Mouse (Mus musculus) heart, embryonic 11.5 days (tissue): ENCODE measurements around the gene Fyb. TPM values are rescaled to one million over a fixed set of nuclear protein-coding genes. Genes with fewer than 3 reads are reported as not detected.

Experiments used
- ATAC-seq: fragments of 200-750 bp; cut with Nextera tagmentation; replicated peaks from 2 replicates; pipeline ENCODE4 v1.8.0; 2017; ENCODE audit warnings: moderate library complexity; ENCODE audit not compliant: insufficient number of reproducible peaks, low FRiP score, low TSS enrichment
- H3K27ac ChIP-seq: fragments of 300-500 bp; sonication (generic); 2 replicates; pipeline ENCODE4 v1.5.1; 2014; ENCODE audit warnings: mild to moderate bottlenecking, low read depth, low read length
- H3K27me3 ChIP-seq: fragments of 300-500 bp; sonication (generic); 2 replicates; pipeline ENCODE4 v1.6.1; 2014; ENCODE audit warnings: mild to moderate bottlenecking, low read length, mixed read lengths; ENCODE audit not compliant: control insufficient read depth, insufficient read depth
- H3K36me3 ChIP-seq: fragments of 300-500 bp; sonication (generic); 2 replicates; pipeline ENCODE4 v1.6.1; 2014; ENCODE audit warnings: mild to moderate bottlenecking, low read length, moderate library complexity, mixed read lengths; ENCODE audit not compliant: control insufficient read depth, insufficient read depth
- H3K4me1 ChIP-seq: fragments of 300-500 bp; sonication (generic); 2 replicates; pipeline ENCODE4 v1.6.1; 2014; ENCODE audit warnings: low read length; ENCODE audit not compliant: control insufficient read depth, insufficient read depth
- H3K4me2 ChIP-seq: fragments of 300-500 bp; sonication (generic); 2 replicates; pipeline ENCODE4 v1.6.1; 2014; ENCODE audit warnings: mild to moderate bottlenecking, moderate library complexity
- H3K4me3 ChIP-seq: fragments of 300-500 bp; sonication (generic); 2 replicates; pipeline ENCODE4 v1.5.1; 2014; ENCODE audit warnings: low read depth, low read length
- H3K9ac ChIP-seq: fragments of 300-500 bp; sonication (generic); 2 replicates; pipeline ENCODE4 v1.6.1; 2014; ENCODE audit warnings: mild to moderate bottlenecking, low read depth, low read length, moderate library complexity
- H3K9me3 ChIP-seq: fragments of 300-500 bp; sonication (generic); replicated peaks from 2 replicates; pipeline ENCODE4 v1.6.1; 2016; ENCODE audit warnings: low read length; ENCODE audit not compliant: control insufficient read depth
- WGBS: fragments of 180-500 bp; shearing (Covaris S2); extraction: QIAGEN DNeasy Blood & Tissue Kit; methylation state at CpG from one replicate; pipeline ENCODE4 v1.1.7; 2014; ENCODE audit not compliant: insufficient replicate concordance; 5-methylcytosine and 5-hydroxymethylcytosine counted together
- polyA plus RNA-seq: library from polyadenylated mRNA; unstranded; fragments of >200 nt; fragmentation: Nextera tagmentation; extraction: Ambion mirVana; gene quantifications from 2 replicates; pipeline ENCODE4 v1.2.1, GENCODE M21; 2014

The Fyb gene
- polyA plus RNA-seq, 1 experiment from 2014 or later, result 4.6 TPM

DNA sequence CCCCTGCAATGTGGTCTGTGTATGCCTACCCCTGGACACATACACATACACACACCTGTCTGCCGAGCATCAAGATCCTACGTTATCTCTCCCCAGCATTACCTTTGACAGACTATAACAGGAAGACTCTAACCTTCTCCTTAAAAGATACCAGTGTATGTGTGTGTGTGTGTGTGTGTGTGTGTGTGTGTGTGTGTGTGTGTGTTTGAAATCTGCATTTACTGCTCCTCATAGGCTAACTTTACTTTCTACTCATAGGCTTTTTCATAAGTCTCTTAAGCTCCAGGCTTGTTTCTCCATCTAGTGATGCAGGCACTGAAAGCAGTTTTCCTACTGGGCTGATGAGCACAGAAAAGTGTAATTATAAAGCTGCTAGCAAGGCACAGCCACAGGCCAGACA is 2.1 kb downstream of the Fyb start:
- ATAC-seq, result no peak
- 86% methylated on average over 2 of the region's 2 CpGs for WGBS
- H3K4me3 ChIP-seq, result no peak overlapping the region
- no peaks in the 10 kb centered on the region for H3K36me3 ChIP-seq
- no peaks in the 10 kb centered on the region for H3K4me1 ChIP-seq
- no peaks in the 10 kb centered on the region for H3K27me3 ChIP-seq
- no peak overlapping the region for H3K9ac ChIP-seq
- no peaks in the 10 kb centered on the region for H3K9me3 ChIP-seq
- H3K4me2 ChIP-seq, result no peak overlapping the region
- no peak overlapping the region for H3K27ac ChIP-seq

DNA sequence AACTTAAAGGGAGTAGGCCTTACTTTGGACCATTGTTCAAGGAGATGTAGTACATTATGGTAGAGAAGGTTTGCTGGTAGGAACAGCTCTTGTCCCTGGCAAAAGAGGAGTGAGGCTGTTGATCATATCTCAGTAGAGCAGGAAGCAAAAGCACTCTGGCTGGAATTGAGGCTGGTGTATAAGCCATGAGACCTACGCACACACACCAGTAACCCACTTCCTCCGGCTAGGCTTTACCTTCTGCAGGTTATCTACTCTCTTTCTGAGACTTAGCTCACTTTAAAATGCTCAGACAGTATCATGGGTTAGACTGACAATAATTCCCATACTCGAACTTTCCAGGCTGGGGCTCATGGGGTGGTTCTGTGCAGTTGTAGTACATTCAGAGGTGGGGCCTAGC is 2.7 kb downstream of the Fyb start:
- Histone ChIP-seq H3K36me3 (no peaks in the 10 kb centered on the region), H3K4me3 (no peak overlapping the region), H3K9ac (no peak overlapping the region), H3K27ac (no peak overlapping the region), H3K4me1 (no peaks in the 10 kb centered on the region), H3K4me2 (no peak overlapping the region), H3K9me3 (no peaks in the 10 kb centered on the region), H3K27me3 (no peaks in the 10 kb centered on the region)
- ATAC-seq, result no peak
- WGBS, result 78% methylated on average over 3 of the region's 3 CpGs

DNA sequence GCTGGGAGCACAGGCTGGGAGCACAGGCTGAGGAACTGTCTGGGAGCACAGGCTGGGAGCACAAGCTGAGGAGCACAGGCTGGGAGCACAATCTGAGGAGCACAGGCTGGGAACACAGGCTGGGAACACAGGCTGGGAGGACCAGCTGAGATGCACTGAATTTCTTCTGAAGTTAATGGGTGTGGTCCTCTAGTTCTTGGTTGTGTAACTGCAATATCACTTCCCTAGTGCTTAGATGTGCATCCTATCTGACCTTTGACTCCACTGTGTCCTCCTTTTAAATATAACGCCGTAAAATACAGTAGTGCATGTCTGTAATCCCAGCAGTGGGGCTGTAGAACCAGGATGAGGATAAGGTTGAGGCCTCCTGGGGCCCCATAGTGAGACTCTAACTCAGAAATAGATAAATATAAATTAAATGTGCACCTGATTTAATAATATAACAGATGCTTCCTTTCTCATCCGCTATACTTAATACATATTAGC is 11.2 kb downstream of the Fyb start:
- 85% methylated on average over 3 of the region's 3 CpGs for WGBS
- Histone ChIP-seq H3K4me2 (no peak overlapping the region), H3K9ac (no peak overlapping the region), H3K36me3 (no peaks in the 10 kb centered on the region), H3K9me3 (no peaks in the 10 kb centered on the region), H3K27ac (no peak overlapping the region), H3K4me1 (no peaks in the 10 kb centered on the region), H3K27me3 (no peaks in the 10 kb centered on the region), H3K4me3 (no peak overlapping the region)
- no peak for ATAC-seq

DNA sequence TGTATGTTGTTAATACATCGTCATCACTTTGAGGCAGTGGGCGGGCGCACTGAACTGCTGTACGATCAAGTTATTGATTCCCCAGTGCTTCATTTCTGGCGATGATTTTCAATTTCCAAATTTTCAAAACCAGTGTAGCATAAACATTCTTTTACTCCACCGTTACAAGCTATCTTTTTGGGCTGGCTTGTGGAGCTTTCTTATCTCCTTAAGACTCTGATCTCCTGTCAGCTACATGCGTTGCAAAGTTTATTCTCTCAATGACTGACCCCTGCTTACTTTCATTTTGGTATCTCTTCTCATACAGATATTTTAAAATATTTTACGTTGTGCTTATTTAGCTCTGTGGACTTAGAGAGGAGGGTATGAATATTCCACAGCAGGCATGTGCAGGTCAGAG is 11.9 kb downstream of the Fyb start:
- no peaks in the 10 kb centered on the region for H3K4me1 ChIP-seq
- no peak for ATAC-seq
- no peak overlapping the region for H3K9ac ChIP-seq
- no peak overlapping the region for H3K4me3 ChIP-seq
- H3K4me2 ChIP-seq, result no peak overlapping the region
- H3K36me3 ChIP-seq, result no peaks in the 10 kb centered on the region
- no peak overlapping the region for H3K27ac ChIP-seq
- no peaks in the 10 kb centered on the region for H3K27me3 ChIP-seq
- H3K9me3 ChIP-seq, result no peaks in the 10 kb centered on the region
- 69% methylated on average over 8 of the region's 8 CpGs for WGBS

GRCm38 (mm10) chr15:6539639-6540338 is 17.1 kb downstream of the Fyb start:
- no peaks in the 10 kb centered on the region for H3K36me3 ChIP-seq
- no peak overlapping the region for H3K4me3 ChIP-seq
- no peak overlapping the region for H3K27ac ChIP-seq
- no peaks in the 10 kb centered on the region for H3K4me1 ChIP-seq
- no peak overlapping the region for H3K4me2 ChIP-seq
- H3K9me3 ChIP-seq, result no peaks in the 10 kb centered on the region
- ATAC-seq, result no peak
- no peak overlapping the region for H3K9ac ChIP-seq
- 55% methylated on average over 7 of the region's 7 CpGs for WGBS
- H3K27me3 ChIP-seq, result no peaks in the 10 kb centered on the region

- 81% methylated on average over 4 of the region's 4 CpGs for WGBS
- no peaks in the 10 kb centered on the region for H3K9me3 ChIP-seq
- ATAC-seq, result no peak
- H3K27me3 ChIP-seq, result no peaks in the 10 kb centered on the region
- no peak overlapping the region for H3K4me2 ChIP-seq
- no peak overlapping the region for H3K9ac ChIP-seq
- H3K4me1 ChIP-seq, result no peaks in the 10 kb centered on the region
- no peaks in the 10 kb centered on the region for H3K36me3 ChIP-seq
- H3K4me3 ChIP-seq, result no peak overlapping the region
- H3K27ac ChIP-seq, result no peak overlapping the region
These were observed 26.3 kb downstream of the Fyb start for GRCm38 (mm10) chr15:6548911-6549310.

DNA sequence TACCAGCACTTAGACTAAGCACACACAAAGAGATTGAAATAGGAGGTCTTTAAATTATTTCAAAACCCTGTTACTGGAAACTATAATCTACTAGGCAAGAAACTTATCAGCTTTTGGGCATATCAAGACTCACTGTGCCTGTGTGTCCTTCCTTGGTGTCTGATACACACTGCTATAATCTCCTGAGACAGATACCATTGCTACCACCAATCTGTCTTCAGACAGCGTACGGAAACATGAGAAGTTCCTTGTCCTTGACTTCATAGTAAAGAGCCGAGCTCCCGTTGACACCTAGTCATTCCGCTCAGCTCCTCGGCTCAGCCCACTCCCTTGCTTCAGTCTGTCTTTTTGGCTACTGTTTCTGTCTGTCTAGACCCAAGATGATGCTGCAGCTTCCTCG is 29.2 kb downstream of the Fyb start:
- 65% methylated on average over 7 of the region's 7 CpGs for WGBS
- no peak for ATAC-seq
- Histone ChIP-seq H3K9ac (no peak overlapping the region), H3K36me3 (no peaks in the 10 kb centered on the region), H3K27ac (no peak overlapping the region), H3K9me3 (no peaks in the 10 kb centered on the region), H3K4me1 (no peaks in the 10 kb centered on the region), H3K4me3 (no peak overlapping the region), H3K27me3 (no peaks in the 10 kb centered on the region), H3K4me2 (no peak overlapping the region)

DNA sequence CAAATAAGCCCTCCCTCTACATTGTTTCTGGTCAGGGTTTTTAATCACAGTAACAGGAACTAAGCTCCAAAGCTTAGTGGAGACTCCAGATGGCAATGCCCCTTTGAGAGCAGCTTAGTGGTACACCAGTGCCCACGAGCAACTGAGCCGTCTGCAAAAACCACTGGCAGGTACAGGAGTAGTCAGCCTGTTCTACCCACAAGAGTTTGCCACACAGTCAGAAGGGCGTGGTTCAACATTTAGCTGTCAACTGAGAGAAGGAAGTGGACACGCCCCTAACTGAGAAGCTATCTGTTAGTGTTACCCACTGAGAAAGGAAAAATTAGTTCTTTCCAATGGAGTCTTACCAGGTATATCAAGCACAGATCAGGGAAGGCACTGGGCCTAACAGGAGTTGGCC is 32.1 kb downstream of the Fyb start:
- no peak for ATAC-seq
- 83% methylated on average over 4 of the region's 4 CpGs for WGBS
- Histone ChIP-seq H3K4me3 (no peak overlapping the region), H3K27ac (no peak overlapping the region), H3K4me2 (no peak overlapping the region), H3K4me1 (no peaks in the 10 kb centered on the region), H3K9ac (no peak overlapping the region), H3K27me3 (no peaks in the 10 kb centered on the region), H3K9me3 (no peaks in the 10 kb centered on the region), H3K36me3 (no peaks in the 10 kb centered on the region)

DNA sequence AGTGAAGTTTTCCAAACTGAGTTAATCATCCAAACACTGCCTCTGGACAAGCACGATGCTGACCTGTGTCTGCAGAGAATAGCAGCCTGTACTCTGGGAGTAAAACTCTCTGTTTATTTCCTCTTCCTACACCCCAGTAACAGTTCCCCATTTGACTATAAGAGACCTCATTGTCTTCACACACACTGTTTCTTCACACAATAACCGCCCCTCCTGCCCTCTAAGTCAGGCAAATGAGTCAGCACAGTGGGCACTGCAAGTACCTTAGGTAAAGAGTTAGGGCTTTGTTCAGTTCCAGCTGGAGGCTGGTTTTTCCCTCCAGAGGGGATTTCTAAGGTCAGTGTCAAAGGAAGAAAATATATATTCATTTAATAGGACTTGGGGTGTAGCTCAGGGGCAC is 32.9 kb downstream of the Fyb start:
- H3K36me3 ChIP-seq, result no peaks in the 10 kb centered on the region
- H3K4me3 ChIP-seq, result no peak overlapping the region
- no peak overlapping the region for H3K4me2 ChIP-seq
- H3K9ac ChIP-seq, result no peak overlapping the region
- H3K27ac ChIP-seq, result no peak overlapping the region
- H3K27me3 ChIP-seq, result no peaks in the 10 kb centered on the region
- H3K4me1 ChIP-seq, result no peaks in the 10 kb centered on the region
- 64% methylated on average over 2 of the region's 2 CpGs for WGBS
- ATAC-seq, result no peak
- no peaks in the 10 kb centered on the region for H3K9me3 ChIP-seq
